Mouse (Mus musculus): ENCODE data around the gene Olfr319. TPM values are rescaled to one million over a fixed set of nuclear protein-coding genes. Genes with fewer than 3 reads are reported as not detected.

Gene Olfr319
- not detected in 2 replicates for polyA plus RNA-seq (2012)

DNA sequence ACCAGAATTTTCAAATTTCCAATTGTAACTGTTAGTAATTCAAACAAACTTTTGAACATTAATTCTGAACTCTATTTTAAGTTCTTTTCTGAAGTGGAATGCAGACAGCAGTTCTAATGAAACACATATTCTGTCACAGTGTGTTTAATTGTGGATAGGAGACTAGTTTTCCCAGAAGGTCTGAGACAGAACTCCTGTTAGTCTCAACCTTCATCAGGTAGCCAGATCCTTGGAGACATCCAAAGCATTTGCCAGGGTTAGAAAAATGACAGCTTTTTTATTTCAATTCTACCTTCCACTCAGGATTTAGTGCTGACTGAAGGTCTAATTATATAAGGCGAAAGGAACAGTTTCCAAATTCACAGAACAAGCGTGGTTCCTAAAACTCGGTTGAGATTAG lies at the start of gene Olfr319:
Olfr319 (plus strand) TSS at position 301 of the 400 bp plus-strand sequence.

DNA sequence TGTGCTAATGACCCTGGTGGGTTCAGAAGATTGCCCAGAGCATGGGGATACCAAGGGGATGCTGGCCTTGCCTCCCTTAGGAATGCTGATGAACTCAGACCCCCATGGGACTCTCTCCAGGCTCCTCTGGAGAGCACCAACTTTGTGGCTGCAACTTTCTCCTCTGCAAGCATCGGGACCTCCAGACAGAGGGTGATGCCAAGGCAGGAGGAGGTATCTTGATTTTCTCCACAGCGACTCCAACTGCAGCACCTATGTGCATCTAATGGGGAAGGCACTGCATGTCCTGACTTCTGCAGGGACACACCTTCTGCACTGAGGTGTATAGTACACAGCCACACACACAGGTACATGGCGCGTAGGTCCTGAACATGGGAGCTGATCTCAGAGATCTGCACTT lies 40.4 kb upstream of the Olfr319 start, which contains the start of gene Olfr322:
Olfr322 (plus strand) TSS at position 187 of the 400 bp plus-strand sequence.

DNA sequence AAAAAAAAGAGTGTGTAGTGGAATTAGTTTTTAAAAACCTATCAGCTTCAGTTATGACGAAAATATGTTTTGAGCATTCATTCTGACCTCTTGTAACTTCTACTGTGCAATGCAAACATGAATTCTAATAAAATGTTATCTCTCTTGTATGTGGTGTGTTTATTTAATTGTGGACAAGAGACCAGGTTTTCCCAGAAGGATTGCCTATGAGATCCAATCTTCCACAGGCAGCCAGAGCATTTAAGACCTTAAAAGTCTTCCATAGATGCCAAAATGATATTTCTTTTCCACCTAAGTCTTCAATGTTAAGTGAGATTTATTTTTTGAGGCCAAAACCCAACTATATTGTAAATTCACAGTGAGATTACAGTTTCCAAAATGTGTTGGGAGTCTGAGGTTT lies 18.2 kb upstream of the Olfr319 start, which contains the start of gene Olfr320:
Olfr320 (plus strand) TSS at position 301 of the 400 bp plus-strand sequence.

DNA sequence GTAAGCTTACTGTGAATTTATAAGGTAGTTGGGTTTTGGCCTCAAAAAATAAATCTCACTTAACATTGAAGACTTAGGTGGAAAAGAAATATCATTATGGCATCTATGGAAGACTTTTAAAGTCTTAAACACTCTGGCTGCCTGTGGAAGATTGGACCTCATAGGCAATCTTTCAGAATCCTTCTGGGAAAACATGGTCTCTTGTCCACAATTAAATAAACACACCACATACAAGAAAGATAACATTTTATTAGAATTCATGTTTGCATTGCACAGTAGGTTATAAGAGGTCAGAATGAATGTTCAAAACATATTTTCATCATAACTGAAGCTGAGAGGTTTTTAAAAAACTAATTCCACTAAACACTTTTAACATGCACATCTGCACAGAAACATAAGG lies 25.0 kb downstream of the Olfr319 start, which contains the start of gene Olfr318:
Olfr318 (minus strand) TSS at position 101 of the 400 bp plus-strand sequence.

DNA sequence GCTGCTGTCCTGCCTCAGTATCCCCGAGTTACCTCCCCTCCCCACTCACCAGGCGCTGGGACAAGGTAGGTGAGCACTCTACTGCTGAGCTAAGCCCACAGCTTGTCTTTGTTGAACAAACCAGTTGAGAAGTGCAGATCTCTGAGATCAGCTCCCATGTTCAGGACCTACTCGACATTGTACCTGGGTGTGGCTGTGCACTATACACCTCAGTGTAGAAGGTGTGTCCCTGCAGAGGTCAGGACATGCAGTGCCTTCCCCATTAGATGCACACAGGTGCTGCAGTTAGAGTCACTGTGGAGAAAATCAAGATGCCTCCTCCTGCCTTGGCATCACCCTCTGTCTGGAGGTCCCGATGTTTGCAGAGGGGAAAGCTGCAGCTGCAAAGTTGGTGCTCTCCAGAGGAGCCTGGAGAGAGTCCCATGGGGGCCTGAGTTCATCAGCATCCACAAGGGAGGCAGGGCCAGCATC lies 39.9 kb downstream of the Olfr319 start, which contains the start of gene Olfr317:
Olfr317 (minus strand) TSS at position 421 of the 471 bp plus-strand sequence.

DNA sequence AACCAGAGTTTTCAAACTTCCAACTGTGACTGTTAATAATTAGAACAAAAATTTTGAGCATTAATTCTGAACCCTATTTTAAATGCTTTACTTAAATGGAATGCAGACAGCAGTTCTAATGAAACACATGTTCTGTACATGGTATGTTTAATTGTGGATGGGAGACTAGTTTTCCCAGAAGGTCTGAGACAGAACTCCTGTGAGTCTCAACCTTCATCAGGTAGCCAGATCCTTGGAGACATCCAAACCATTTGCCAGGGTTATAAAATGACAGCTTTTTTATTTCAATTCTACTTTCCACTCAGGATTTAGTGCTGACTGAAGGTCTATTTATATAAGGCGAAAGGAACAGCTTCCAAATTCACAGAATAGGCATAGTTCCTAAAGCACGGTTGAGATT lies 53.5 kb downstream of the Olfr319 start, which contains the start of gene Olfr316:
Olfr316 (plus strand) TSS at position 301 of the 400 bp plus-strand sequence.

Other genes with a start within 250 kb of the Olfr319 start
- not detected in 2 replicates for gene Lypd9, start 246.2 kb upstream of the Olfr319 start, polyA plus RNA-seq (2012)
- gene Olfr30, start 236.9 kb upstream of the Olfr319 start, polyA plus RNA-seq (2012) = not detected in 2 replicates
- not detected in 2 replicates for gene Olfr332, start 206.6 kb upstream of the Olfr319 start, polyA plus RNA-seq (2012)
- not detected in 2 replicates for gene Olfr331, start 196.6 kb upstream of the Olfr319 start, polyA plus RNA-seq (2012)
- gene Olfr330, start 164.3 kb upstream of the Olfr319 start, polyA plus RNA-seq (2012) = not detected in 2 replicates
- not detected in 2 replicates for gene Olfr329-ps, start 152.7 kb upstream of the Olfr319 start, polyA plus RNA-seq (2012)
- not detected in 2 replicates for gene Olfr328, start 143.5 kb upstream of the Olfr319 start, polyA plus RNA-seq (2012)
- not detected in 2 replicates for gene Olfr224, start 128.6 kb upstream of the Olfr319 start, polyA plus RNA-seq (2012)
- gene Olfr325, start 121.4 kb upstream of the Olfr319 start, polyA plus RNA-seq (2012) = not detected in 2 replicates
- gene Olfr324, start 104.0 kb upstream of the Olfr319 start, polyA plus RNA-seq (2012) = not detected in 2 replicates
- not detected in 2 replicates for gene 2210407C18Rik, start 83.1 kb upstream of the Olfr319 start, polyA plus RNA-seq (2012)
- not detected in 2 replicates for gene Olfr323, start 68.7 kb upstream of the Olfr319 start, polyA plus RNA-seq (2012)
- gene Trim58, start 58.7 kb upstream of the Olfr319 start, polyA plus RNA-seq (2012) = 5.2 and 7.9 TPM in 2 replicates
- gene Olfr322, start 40.4 kb upstream of the Olfr319 start, polyA plus RNA-seq (2012) = 0.14 TPM in 1 of 2 replicates, not detected in the other
- not detected in 2 replicates for gene Olfr320, start 18.1 kb upstream of the Olfr319 start, polyA plus RNA-seq (2012)
- gene Olfr318, start 24.9 kb downstream of the Olfr319 start, polyA plus RNA-seq (2012) = 0.05 and 0.06 TPM in 2 replicates
- gene Olfr317, start 40.0 kb downstream of the Olfr319 start, polyA plus RNA-seq (2012) = not detected in 2 replicates
- gene Olfr316, start 53.6 kb downstream of the Olfr319 start, polyA plus RNA-seq (2012) = not detected in 2 replicates
- not detected in 2 replicates for gene Olfr315, start 74.0 kb downstream of the Olfr319 start, polyA plus RNA-seq (2012)
- gene Olfr314, start 83.8 kb downstream of the Olfr319 start, polyA plus RNA-seq (2012) = not detected in 2 replicates
- not detected in 2 replicates for gene Fam183b, start 102.8 kb downstream of the Olfr319 start, polyA plus RNA-seq (2012)
- not detected in 2 replicates for gene Olfr313, start 115.8 kb downstream of the Olfr319 start, polyA plus RNA-seq (2012)
- gene Olfr312, start 130.1 kb downstream of the Olfr319 start, polyA plus RNA-seq (2012) = 0.12 TPM in 1 of 2 replicates, not detected in the other
- not detected in 2 replicates for gene Olfr311, start 140.1 kb downstream of the Olfr319 start, polyA plus RNA-seq (2012)
- 0.03 TPM in 1 of 2 replicates, not detected in the other for gene Gm12258, start 148.0 kb downstream of the Olfr319 start, polyA plus RNA-seq (2012)
- 0.07 and 0.31 TPM in 2 replicates for gene 2810021J22Rik, start 168.1 kb downstream of the Olfr319 start, polyA plus RNA-seq (2012)
- 1.3 and 1.4 TPM in 2 replicates for gene Zfp39, start 205.1 kb downstream of the Olfr319 start, polyA plus RNA-seq (2012)
- 3.1 and 3.4 TPM in 2 replicates for gene Btnl10, start 218.7 kb downstream of the Olfr319 start, polyA plus RNA-seq (2012)
- 297 and 316 TPM in 2 replicates for gene Rnf187, start 239.8 kb downstream of the Olfr319 start, polyA plus RNA-seq (2012)
- 4.6 and 7.4 TPM in 2 replicates for gene Hist3h2ba, start 249.8 kb downstream of the Olfr319 start, polyA plus RNA-seq (2012)

All from megakaryocyte-erythroid progenitor cell, adult 5 weeks (primary cell).